Mouse (Mus musculus): ENCODE measurements around the gene Il1f9.
A peak's percentile ranks its signal among the peaks of the same experiment; 100 is the strongest.
"Not testable (repeated sequence)": the region's sequence is repeated elsewhere in the genome, so short reads cannot be mapped to it uniquely, and the experiment has no call there.

Gene Il1f9

DNA sequence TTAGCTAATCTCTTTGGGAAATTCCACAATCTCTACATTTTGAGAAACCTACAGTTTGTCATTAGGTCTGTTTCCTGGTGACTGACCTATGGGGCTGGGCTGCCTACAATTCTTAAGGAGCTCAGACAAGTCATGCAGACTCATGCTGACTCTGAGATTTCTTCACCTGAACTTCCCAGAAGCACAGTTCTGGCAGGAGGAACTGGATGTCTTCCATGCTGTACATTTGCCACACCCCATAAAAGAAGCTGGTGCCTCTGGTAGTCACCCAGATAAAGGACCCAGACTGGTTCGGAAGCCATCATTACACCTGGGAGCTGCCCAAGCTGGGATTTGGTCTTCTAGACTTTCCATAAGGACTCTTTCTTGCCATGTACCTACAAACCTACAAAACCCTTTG lies at the start of gene Il1f9:
TSS of gene Il1f9 (plus strand) at position 301 of the 400 bp plus-strand sequence.
- DNase-seq, result no peak

DNA sequence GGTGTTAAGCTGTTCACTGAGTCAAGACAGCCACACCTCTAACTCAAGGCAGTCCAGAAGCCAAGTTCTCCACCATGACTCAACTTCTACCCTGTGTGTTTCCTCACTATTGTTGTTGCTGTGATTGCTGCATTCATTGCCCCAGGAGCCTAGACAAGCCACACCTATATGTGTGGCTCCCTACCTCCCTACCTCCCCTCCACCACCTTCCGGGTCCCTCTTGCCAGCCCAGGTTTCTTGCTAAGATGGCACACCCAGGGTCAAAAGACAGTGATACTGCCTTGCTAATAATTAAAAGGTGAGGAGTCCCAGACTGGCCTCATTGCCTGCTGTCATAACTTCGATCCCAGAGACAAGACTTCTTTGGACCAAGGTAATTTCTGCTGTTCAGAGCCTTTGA lies 33.4 kb upstream of the Il1f9 start, which contains the start of gene Il1f8:
TSS of gene Il1f8 (plus strand) at position 301 of the 400 bp plus-strand sequence.
- no peak for DNase-seq

DNA sequence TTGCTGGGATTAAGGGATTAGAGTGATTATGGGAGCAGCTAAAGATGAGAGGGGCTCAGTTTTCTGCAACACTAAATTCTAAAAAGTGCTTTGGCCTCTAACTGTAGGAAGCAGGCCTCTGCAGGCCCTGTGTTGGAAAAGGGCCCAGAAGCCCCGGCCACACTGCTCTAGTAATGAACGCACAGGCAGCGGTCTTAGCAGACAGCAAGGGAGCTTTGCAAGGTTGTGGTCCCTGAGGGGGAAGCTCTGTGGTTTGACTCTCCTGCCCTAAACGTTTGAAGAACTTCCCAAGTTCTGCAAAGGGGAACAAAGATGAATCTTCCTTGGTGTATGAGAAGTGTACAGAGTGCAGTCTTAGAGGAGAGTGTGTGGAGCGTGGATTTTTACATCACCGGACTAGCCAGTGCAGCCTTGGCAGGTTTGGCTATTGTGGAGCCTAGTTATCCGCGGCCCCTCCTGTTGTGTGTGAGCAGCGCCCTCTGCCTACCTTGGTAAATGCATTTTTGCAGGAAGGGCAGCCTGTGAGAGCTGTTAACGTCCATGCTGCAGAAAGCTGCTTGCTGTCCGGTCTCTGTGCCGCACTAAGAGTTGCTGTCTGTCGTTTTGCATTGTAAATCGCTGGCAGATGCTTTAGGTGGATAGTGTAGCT lies 4.5 kb upstream of the Il1f9 start:
- DNase-seq, result peak; percentile 39 to 56

DNA sequence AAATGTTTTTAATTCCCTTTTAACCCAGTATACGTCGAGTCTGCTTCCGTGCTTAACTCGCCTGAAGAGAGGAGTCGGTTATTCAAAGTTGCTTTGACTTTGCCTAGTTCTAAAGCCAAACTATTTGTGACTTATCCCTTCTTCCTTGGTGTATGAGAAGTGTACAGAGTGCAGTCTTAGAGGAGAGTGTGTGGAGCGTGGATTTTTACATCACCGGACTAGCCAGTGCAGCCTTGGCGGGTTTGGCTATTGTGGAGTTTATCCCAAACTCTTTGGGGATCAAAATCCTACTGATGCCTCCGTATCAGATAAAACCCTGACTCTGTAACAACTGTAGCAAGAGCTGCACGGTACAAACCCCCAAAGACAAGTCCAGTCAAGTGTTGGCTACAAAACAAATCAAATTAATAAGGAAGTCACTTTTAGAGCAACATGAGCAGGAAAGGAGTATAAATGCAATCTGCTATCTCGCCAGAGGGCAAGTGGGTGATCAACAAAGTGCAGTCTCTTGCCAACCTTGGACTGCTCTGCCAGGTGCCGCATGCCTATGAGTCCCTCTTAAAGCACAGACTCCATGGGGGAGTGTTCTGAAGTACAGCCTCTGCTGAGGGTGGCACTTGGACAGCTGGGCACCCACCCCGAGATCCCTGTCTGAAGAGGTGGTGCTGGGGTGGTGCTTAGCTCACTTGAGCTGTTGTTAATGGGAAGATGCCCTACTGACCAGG lies 3.7 kb upstream of the Il1f9 start:
- DNase-seq, result peak; percentile 4 to 5

DNA sequence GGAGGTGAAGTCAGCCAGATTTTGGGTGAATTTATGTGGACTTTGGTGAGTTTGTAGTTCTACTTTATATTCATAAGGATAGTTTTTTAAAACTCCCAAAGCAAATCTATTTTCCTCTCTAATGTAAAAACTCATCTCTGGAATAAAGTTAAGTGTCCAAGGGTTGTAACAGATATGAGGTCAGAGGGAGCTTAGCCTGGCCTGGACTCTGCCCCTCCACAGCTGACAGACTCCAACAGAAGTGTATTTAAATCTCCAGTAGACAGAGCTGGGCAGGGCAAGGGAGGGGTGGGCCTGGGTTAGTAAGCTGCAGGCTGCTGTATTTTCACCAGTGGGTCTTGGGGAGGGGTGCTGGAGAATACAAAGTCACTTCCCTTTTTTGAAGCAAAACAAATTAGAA lies 2.2 kb upstream of the Il1f9 start:
- not testable (repeated sequence) for DNase-seq

DNA sequence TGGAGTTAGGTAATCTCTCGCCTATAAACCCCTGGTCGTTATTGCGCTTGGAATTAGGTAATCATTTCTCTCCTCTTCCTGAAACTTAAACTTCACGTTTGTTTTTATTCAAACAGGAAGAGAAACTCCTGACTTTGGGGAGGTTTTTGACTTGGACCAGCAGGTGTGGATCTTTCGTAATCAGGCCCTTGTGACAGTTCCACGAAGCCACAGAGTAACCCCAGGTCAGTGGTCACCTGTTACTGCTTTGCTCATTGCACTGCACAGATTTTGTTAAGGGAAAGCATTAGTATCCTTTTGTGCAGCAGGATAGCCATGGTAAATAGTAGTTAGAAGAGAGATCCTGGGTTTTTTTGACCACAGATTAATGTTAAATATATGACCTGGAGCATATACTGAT lies 1.3 kb downstream of the Il1f9 start:
- no peak for DNase-seq

DNA sequence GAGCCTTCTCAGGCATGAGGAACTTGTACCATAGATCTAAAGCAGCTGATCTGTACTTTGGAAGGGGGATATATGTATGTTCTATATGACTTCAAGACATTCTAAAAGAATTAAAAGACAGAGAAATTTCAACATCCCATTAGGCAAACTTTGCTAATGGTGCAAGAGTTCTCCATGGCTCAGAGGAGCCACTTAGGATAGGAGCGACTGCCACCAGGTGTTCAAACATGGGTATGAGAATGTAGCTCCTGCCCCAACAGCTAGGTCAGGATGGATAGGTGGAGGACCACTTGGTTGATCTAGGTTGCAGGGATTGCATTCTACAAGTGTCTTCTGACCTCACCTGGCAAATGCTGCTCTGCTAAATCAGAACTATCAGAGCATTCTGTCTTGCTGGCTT lies 1.9 kb downstream of the Il1f9 start:
- no peak for DNase-seq

DNA sequence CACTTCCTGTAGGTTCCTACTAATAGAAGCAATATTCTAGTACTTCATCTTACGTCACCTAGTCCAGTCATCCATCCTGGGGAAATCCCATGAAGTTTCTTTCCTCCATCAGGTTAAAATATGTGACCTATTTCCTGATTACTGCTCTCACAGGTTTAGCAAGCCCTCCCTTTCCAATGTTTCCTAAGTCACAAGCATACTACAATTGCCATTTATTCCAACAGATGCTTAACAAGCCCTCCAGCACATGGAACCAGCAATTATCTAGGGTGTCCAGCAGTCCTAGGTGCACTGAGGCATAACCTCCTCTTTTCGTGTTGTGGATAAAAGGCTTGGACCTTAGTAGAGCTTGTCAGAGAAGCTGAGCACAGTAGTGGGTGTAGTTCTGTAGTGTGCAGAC lies 28.8 kb downstream of the Il1f9 start, which contains the start of gene Il1f6:
TSS of gene Il1f6 (plus strand) at position 301 of the 400 bp plus-strand sequence.
- DNase-seq, result no peak

DNA sequence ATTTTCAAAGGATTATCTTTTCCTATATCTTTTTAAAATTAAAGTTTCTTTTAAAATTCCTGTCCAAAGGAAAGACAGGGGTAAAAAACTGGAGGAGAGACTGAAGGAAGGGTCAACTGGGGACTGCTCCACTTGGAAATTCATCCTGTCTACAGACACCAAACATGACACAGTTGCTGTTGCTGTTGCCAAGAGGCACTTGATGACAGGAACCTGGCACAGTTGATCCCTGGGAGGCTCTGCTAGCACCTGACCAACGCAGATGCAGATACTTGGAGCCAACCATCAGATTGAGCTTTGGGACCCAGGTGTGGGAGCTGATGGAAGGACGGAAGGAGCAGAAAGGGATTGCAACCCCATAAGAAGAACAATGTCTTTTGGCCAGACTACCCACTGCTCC lies 40.9 kb downstream of the Il1f9 start:
- DNase-seq, result peak; percentile 1 to 3

All from cerebellum, postnatal 14 days (tissue).